Mouse (Mus musculus) embryo, embryonic 10 days (tissue): ENCODE results near the gene Elovl5.

Source experiments
- DNase-seq: peaks from one replicate; pipeline ENCODE4 v3.0.0-alpha.2; 2015; ENCODE audit warnings: low spot score

Gene Elovl5

DNA sequence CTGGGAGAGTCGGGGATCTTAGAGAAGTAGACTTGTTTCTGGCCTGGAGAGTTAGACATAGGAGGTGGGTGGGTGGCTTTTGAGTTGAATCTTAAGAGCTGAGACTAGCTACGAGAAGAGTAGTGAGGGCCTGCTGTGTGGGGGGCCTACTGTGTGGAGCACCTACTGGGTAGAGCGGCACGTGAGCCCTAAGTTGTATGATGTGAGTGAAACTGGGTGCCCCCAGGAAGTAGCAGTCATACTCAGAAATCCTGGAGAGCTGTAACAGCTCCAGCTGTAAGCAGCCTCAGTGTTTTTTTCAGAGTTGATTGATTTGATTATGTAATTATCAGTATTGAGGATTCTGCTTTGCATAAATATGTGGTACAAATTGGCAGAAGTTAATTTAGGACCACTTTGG, 11.6 kb downstream of the Elovl5 start:
- DNase-seq = no peak

DNA sequence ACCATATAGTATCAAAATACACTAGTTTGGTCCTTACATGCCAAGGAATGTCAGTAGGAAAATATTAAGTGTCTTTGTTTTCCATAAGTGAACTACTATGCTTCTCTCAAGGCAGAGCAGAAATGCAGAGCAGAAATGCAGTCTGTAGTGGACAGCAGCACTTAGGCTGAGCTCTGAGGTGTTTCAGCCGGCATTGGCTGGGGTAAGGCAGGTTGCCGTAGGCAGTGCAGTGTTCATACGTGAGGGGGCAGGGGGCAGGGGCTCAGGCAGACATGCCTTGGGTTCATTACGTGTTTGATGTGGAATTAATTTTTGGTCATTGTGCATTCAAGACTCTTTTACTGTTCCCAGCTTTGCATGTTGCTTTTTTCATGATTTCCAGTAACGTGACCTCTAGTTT, 12.1 kb downstream of the Elovl5 start:
- no peak for DNase-seq

DNA sequence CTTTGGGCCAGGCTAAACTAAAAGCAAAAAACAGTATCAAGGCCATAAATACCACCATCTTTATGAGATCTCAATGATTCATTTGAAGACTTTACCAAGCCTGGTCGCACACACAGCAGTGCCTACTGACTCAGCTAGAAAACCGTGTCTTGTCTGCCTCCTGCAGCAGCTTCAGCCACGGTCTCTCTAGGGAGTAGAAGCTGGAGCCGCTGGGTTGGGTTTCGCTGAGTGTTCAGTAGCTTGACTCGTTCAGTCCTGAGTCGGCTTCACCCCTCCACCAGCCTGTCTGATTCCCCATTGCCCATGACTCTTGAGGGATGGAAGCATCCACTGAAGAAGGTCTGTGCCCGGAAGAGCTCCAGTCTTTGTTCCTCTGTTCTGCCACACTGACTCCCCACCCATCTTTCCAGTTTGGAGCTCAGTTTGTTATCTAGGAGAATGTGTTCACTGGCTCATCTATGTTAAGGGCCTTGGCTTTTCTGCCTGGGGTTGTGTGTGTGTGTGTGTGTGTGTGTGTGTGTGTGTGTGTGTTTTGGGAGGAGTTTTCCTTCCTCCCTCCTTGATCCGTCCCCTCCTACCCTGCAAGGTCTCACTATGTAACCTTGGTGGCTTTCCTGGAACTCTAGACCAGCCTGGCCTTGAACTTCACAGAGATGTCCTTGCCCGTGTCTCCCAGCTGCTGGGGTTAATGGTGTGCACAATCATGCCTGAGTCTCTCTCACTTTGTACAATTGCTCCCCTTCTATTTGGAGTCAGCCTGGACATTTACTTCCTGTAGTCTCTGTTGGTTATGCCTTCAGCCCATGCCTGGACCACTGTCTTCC, 13.1 kb downstream of the Elovl5 start:
- DNase-seq = no peak

DNA sequence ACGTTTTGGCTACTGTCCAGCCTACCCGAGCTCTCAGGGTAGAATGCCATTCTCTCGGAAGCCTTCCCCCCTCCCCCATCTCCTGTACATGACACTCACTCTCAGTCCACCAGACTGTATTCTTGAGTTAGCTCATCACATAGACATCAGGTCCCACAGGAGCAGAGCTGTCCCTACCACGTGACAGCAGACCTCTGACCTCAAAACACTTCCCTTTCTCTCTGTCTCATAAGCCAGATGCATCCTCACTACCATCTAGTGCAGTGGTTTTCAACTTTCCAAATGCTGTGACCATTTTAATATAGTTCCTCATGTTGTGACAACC, 13.7 kb downstream of the Elovl5 start:
- no peak for DNase-seq

DNA sequence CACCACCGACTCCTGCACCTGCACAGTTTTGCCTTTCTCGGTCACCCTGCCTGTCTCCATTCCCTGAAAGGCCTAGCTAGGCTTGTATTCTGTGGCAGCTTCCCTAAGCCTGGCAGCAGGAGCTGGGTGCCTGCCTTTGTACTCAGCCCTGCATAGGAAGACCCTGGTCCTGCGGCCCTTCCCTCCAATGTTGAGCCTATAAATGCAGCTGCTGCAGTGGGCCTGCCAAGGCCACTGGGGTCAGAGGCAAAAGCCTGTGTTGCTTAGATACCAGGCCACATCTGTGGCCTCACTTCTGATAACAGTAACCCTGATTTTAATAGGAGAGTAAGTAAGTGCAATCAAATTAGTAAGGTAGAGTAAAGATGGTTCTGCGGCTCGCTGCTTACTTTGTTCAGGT, 14.6 kb downstream of the Elovl5 start:
- DNase-seq = no peak

DNA sequence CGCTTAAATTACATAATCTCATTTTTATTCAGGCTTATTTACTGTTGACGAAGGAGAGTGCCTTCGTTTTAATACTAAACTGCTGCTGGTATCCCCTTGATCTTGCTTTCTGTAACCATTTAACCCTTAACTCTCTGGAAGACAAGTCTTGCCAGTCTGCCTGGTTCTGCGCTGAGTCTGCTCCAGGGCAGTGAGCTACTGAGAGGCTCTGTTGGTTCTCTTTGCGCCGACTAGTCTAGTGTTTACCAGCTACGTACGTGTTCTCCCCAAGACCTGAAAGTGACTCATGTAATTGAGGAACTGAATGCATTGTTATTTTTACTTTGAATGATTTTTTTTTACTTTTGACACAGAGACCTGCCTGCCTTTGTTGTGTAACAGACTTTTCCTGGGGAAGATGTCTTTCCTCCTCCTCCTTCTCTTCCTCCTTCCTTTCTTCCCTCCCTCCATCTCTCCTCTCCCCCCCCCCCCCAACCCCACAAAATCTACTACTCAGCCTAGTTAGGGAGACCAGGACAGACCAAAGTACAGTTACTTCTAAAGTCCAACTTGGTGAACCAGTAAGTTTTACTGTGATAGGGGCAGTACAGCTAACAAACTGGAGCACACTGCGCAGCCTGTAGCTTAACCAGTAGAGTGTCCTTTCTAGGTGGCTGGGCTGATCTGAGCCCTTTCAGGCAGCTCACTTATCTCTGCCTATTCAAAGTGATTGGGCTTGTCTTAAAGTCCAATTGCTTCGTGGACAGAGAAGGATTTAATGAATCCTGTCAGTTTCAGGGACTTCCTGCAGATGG, 18.9 kb downstream of the Elovl5 start:
- no peak for DNase-seq

DNA sequence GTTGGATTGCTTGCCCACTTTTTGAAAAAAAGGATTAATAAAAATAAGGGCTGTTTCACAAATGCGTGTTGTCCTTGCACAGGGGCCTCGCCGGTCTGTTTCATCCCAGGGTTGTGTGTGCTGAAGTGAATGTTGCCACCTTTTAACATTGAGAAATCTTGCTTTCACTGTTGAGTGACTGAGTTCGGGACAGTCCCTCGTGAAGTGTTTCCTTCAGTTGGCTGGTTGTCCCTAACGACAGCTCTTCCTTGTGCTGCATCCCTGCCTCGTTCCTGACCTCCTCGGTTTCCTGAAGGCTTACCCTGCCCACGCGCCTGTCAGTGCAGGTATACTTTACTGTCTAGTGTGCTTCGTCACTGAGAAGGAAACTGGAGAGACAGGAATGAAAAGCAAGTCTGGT, 20.7 kb downstream of the Elovl5 start:
- DNase-seq = no peak

DNA sequence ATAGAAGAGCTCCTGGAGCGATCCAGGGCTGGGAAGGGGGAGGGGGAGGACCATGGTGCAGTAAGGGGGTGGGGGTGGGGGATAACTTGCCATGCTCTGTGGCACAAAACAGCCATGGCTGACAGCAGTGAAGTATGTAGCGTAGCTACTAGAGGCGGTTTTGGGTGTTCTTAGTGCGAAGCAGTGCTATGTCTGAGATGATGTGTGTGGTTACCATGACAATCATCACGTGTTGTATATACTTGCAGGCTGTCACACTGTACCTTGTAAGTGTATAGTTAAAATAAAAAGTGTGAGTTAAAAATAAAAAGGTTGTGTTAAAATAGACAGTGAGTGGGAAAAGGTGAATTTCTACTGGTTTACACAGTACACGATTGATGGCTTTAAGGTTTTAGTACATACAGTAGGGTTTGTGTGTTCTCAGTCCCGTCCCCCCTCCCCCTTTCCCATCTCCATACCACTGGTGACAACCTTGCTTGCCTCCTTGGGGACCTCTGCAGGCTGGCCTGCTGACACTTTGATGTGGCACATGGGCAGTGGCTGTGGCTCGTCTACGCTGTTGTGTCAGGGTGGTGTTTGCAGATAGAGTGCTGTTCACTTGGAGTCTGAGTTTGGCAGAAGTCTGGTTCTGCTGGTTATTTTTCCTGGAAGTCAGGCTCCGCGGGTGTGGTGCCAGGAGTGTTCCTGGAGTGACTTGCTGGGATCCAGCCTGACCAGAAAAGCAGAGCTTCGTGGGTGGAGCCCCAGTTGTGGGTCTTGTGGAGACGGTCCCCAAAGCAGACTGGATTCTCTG, 21.8 kb downstream of the Elovl5 start:
- no peak for DNase-seq

DNA sequence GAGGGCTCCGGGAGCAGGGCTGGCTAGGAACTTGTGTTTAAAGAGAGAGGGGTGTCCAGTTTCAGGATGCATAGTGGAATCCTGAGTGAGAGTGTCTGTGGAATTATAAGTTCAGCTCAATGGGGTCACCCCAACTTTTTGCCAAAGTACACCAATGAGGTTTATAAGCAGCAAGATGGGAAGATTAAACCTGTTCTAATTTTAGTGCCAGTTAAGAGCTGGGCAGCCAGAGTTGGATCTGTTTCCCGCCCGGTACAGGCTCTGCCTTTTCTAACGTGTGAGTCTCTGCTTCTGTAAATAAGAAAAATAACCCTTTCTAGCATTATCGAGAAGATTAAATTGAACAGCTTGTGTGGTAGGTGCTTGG, 22.4 kb downstream of the Elovl5 start:
- DNase-seq = no peak

DNA sequence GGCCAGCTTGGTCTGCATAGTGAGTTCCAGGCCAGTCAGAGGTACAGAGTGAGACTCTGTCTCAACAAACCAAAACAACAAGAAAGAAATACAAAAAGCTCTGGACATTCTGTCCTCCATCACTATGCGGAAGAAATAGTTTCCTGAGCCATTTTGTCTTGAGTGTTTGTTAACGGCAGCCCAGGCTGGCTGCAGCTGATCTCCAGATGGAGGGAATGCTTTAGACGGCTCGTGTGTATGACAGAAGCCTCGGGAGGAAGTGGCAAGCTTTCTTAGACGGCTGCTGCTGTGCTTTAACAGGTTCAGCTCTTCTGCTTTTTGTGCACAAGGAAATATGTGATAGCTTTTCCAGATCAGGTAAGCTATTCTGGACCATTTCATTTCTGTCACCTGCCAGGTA, 23.9 kb downstream of the Elovl5 start:
- no peak for DNase-seq

DNA sequence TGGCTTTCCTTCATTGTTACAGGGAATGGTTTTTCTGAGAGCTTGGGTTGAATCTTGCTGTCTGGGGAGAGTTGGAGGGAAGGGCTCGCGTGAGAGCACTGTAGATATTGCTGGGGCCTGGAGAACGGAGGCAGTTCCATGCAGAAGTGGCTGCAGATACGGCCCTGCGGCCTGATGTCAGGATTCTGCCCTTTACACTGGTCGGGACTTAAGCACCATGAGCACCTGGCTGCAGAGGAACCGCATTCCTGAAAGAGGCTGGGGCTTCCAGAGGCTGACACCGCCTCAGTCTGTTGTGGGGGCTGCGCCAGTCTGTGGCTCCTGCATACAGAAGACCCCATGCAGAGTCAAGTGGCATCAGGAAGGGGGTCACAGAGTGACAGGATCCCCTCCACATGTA, 24.7 kb downstream of the Elovl5 start:
- DNase-seq = no peak

DNA sequence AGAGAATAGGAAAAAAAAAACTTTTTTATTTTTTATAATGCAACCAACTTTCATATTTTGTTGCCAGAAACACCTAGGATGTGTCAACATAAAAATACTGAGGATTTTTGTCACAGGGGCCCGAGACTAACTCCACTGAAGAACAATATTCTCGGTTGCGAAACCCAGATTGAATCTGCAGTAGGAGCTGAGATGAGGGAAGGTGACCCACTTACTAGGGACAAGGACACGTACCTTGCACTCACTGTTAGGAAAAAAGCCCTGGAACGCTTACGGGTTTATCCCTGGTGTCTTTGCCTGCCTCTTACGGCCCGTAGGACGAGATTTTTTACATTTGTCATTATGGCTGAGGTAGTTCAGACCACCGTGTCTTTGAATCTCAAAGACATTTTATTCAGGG, 25.2 kb downstream of the Elovl5 start:
- DNase-seq = no peak

DNA sequence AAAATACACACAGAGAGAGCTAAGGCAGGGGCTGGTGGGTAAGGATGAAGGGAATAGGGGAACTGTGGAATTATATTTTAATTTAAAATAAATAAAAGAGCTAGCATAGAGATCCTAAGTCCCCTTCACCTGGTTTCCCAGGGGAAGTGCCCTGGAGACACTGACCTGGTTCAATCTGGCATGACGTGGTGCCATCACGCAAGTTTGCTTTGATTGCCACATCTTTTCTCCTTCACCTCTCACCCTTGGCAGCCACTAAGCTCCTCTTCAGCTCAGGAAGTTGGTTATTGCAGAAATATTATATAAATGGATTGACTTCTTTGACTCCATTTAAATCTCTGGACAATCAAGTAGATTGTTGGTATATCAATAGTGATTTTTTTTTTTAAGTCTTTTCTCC, 26.2 kb downstream of the Elovl5 start:
- DNase-seq = no peak

DNA sequence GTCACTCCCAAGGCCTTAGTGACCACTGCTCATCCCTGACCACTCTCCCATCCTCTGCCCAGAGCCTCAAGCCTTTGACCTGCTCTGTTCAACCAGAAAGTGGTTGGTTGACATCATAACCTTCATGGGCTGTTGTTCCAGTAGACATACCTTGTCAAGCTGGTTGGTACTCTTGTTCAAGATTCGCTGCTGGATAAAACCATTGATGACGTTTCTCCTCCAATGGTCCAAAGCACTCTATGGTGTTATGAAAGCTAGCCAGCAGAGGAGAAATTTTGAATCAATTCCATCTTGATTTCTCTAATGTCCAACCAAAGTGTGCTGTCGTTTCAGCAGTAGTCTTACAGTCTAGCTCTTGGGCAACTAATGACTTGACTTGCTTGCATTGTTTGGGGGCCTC, 27.0 kb downstream of the Elovl5 start:
- DNase-seq = no peak

DNA sequence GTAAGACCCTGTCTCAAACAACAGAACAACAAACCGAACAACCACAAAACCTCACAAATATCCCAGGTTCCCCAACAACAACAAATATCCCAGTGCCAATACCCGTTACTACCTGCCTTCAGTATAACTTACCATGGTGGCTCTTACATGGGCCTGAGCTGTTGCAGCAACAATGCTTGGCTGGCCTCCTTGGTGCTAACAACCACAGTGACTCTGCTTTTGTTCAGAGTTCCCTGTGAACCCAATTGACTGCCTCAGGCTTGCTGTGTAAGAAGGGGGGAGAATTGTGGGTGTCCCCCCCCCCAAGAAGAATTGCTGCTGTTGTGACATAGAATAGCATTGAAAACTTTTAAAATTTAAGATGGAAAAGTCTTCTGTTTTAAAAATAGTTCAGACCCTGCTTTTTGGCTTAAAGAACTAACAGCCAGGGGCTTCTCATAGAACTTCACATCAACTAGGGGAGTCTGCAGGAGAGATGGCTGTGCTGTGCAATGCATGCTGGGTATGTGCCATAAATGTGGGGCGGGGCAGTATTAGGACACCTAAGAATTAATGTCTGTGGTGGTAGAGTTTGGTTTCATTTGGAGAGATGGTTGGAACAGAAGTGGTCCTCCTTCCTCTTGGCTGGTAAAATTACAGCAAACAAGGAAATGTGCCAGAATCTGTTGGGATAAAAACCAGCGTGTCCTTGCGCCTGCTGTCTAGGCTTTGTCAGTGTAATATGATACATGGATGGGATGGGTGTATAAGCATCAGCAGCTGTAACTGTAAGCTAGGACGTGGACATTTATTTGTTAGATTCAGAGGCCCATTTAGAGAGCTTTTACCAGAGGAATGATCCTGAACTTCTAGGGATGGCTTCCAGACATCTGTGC, 28.9 kb downstream of the Elovl5 start:
- DNase-seq = no peak

DNA sequence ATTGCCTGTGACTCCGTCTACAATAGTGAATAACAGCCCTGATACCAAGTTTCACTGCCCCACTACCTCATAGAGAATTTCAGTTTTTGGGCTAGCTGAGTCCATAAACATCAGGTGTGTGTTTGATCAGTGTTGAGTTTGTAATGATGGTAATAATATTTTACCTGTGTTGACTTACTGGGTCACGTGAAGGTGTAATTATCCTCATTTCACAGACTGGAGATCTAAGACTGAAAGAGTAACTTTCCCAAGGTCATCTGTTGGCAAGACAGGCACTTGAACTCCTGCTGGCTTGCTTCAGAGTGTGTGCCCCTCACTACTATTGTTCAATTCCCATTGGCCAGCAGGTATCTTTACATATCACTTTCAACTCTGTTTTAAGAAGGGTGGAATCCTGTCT, 31.1 kb downstream of the Elovl5 start:
- DNase-seq = no peak

DNA sequence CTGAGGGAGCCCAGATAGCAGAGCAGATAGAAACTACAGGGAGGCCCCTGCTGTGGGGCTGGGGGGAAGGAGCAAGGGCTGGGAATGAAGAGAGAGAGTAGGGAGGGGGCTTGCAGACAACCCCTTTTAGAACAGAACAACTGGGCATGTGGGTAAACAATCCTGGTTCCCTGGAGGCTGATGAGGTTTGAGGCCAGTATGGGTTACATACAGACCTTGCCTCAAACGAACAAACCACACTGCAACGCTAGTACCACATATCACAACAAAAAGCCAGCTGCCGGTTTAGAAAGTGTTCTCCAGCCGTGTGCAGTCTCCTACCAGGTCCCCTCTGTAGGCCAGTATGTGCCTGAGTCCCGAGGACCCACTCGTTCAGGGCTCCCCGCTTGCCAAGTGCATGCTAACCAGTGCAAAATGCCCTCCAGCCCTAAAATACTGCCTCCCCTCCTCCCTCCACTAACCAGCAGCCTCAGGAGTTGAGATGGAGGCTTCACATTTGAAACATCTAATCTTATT, 32.6 kb downstream of the Elovl5 start:
- no peak for DNase-seq

DNA sequence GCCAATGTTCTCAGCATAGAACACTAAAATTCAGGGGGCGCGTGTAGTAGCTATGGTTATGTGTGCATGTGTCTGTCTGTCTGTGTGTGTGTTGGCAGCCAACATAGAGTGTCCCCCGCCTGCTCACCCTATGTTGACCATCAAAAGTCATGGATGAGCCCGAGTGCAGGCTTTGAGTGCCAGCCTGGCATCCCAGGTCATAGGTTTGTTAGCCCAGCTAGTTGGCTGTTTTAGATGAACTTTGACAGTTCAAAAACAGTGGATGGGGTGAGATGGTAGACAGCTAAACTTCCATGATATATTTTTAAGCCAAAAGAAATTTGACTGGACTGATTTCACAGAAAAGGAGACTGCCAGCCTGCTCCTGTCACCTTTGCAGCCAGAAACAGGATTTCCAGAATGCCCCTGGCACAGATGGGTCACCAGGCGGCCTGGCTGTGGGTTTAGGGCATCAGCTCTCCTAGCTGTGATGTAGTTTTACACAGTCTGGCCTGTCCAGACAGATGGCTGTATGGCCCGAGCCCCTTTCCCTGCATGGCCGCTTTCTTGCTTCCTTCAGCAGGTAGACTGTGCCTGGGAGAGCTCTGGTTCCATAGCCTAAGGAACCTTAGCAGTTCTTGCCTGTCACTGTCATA, 33.8 kb downstream of the Elovl5 start:
- DNase-seq = no peak

DNA sequence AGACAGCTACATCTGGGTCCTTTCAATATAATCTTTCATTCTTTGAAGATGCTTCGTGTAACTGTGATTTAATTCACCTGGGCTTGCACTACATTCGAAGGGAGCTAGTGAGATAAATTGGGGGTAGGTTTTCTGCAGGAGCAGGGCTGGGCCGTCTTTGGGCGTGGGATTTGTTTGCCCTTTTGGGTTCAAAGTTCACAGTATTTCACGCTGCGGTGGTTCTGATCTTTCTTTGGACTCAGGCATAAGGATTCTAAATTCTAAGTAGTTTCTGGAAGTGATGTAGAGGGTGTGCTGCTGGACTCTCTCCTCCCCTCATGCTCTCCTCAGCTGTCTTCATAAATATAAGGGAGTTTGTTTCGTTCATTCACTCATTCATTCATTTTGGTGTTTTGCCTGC, 34.8 kb downstream of the Elovl5 start:
- no peak for DNase-seq

DNA sequence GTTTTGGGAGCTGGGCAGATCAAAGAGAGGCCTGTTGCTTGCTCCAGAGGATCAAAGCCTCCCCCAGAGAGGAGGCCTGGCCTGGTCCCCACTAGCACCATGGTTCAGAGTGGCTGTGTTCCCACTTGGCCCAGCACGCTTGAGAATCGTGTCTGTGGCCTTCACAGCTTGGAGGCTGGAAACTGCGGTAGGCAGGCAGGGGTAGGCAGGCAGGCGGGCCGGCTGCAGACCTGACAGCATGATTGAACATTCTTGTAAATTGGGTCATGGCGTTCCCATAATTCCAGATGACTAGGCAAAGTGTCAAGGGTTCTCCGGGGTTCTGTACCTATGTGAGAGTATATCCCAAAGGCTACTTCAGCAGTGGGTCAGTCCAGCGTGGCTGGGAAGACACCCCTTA, 35.9 kb downstream of the Elovl5 start:
- DNase-seq = no peak

DNA sequence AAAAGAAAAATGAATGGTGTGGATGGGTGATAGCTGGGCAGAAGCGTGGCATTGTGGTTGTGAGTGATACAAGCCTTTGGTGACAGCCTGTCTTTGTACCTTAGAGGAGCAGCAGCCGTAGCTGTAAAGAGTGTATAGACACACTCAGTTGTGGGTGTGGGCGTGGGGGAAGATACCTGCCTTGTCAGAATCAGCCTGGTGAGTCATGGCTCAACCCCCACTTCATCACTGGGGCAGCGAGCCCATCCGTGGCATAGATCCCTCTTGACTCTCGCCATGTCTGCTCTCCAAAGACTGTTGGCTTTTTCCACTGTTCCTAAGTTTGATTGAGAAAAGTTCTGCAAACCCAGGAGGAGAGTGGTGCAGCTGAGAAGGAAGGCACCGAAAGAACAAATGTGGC, 37.3 kb downstream of the Elovl5 start:
- no peak for DNase-seq
